Mouse (Mus musculus) ovary, adult 18-20 months (tissue): ENCODE results near the gene Ralgps1.

Experiments used
- DNase-seq: peaks from one replicate; pipeline ENCODE4 v3.0.0; 2022; ENCODE audit warnings: low spot score, mixed read lengths

The Ralgps1 gene

GRCm38 (mm10) chr2:33244880-33245279 lies 126.4 kb downstream of the Ralgps1 start:
- peak; percentile 54 for DNase-seq

- DNase-seq = no peak
Measured at GRCm38 (mm10) chr2:33237581-33237980, 133.7 kb downstream of the Ralgps1 start.

- DNase-seq = no peak
Measured at GRCm38 (mm10) chr2:33234848-33235247, 136.4 kb downstream of the Ralgps1 start.

GRCm38 (mm10) chr2:33233856-33234255 lies 137.4 kb downstream of the Ralgps1 start:
- DNase-seq = no peak

- DNase-seq = no peak
Measured at GRCm38 (mm10) chr2:33232782-33233570, 138.3 kb downstream of the Ralgps1 start.

- DNase-seq = no peak
Measured at GRCm38 (mm10) chr2:33231788-33232187, 139.5 kb downstream of the Ralgps1 start.

- DNase-seq = no peak
Measured at GRCm38 (mm10) chr2:33230701-33231100, 140.6 kb downstream of the Ralgps1 start.

- DNase-seq = no peak
Measured at GRCm38 (mm10) chr2:33228551-33228950, 142.7 kb downstream of the Ralgps1 start.

GRCm38 (mm10) chr2:33228077-33228476 lies 143.2 kb downstream of the Ralgps1 start:
- DNase-seq = no peak

GRCm38 (mm10) chr2:33225921-33226320 lies 145.4 kb downstream of the Ralgps1 start:
- DNase-seq = no peak

- DNase-seq = no peak
Measured at GRCm38 (mm10) chr2:33223656-33224358, 147.5 kb downstream of the Ralgps1 start.

- DNase-seq = no peak
Measured at GRCm38 (mm10) chr2:33222480-33222879, 148.8 kb downstream of the Ralgps1 start.

GRCm38 (mm10) chr2:33221339-33221900 lies 149.9 kb downstream of the Ralgps1 start:
- DNase-seq = no peak

- no peak for DNase-seq
Measured at GRCm38 (mm10) chr2:33220674-33221338, 150.5 kb downstream of the Ralgps1 start.

- DNase-seq = no peak
Measured at GRCm38 (mm10) chr2:33220246-33220645, 151.0 kb downstream of the Ralgps1 start.

GRCm38 (mm10) chr2:33219637-33220036 lies 151.6 kb downstream of the Ralgps1 start:
- no peak for DNase-seq

- no peak for DNase-seq
Measured at GRCm38 (mm10) chr2:33218903-33219625, 152.2 kb downstream of the Ralgps1 start.

GRCm38 (mm10) chr2:33217425-33217794 lies 153.9 kb downstream of the Ralgps1 start:
- DNase-seq = no peak

- no peak for DNase-seq
Measured at GRCm38 (mm10) chr2:33216645-33217424, 154.5 kb downstream of the Ralgps1 start.

- peak; percentile 90 for DNase-seq
Measured at GRCm38 (mm10) chr2:33215700-33216509, 155.4 kb downstream of the Ralgps1 start, which contains the start of gene Angptl2. Angptl2 (plus strand) TSS chr2:33216069.
